Comparison of ENCODE assay signal across 27 mouse cellular contexts in genomic region chr10:86907043-86907442, GRCm38 (mm10).
DNase-seq lines count a peak whose midpoint lies in the region; ATAC-seq and TF ChIP-seq lines count a peak whose summit lies in the region.
"Had no signal": no experiment of that assay in that cellular context is flagged by ENCODE, and none has a peak within 500 bp of the region (broad histone marks: within the 10 kb centered on the region; RNA-seq: fewer than 3 reads in every experiment).

No protein-coding gene starts in this region.

- 52% methylated on average over 6 of the region's 6 CpGs for WGBS in forebrain, embryonic 15.5 days
- WGBS in forebrain, embryonic 11.5 days, result 84% methylated on average over 6 of the region's 6 CpGs
- 85% methylated on average over 6 of the region's 6 CpGs for WGBS in hindbrain, embryonic 10.5 days

- no peak overlapping the region for H3K4me3 ChIP-seq in forebrain, embryonic 15.5 days
- no peak overlapping the region for H3K4me3 ChIP-seq in forebrain, embryonic 11.5 days (ENCODE audit: low read depth, low read length)
- no peak overlapping the region for H3K4me3 ChIP-seq in layer of hippocampus, adult 2 months
- H3K4me3 ChIP-seq in hindbrain, embryonic 10.5 days, result no peak overlapping the region
- H3K4me3 ChIP-seq: embryonic facial prominence, embryonic 12.5 days; intestine, embryonic 15.5 days; limb, embryonic 10.5 days; liver, embryonic 15.5 days; lung, embryonic 15.5 days; megakaryocyte, embryonic 14.5 days; midbrain, embryonic 13.5 days; stomach, embryonic 15.5 days had no signal

- no peaks in the 10 kb centered on the region for H3K27me3 ChIP-seq in forebrain, embryonic 15.5 days
- no peaks in the 10 kb centered on the region for H3K27me3 ChIP-seq in forebrain, embryonic 11.5 days (ENCODE audit: control insufficient read depth, insufficient read depth, low read length)
- H3K27me3 ChIP-seq in hindbrain, embryonic 10.5 days (ENCODE audit: insufficient read depth, poor library complexity, severe bottlenecking), result no peaks in the 10 kb centered on the region
- H3K27me3 ChIP-seq: embryonic facial prominence, embryonic 12.5 days; intestine, embryonic 15.5 days; liver, embryonic 15.5 days; lung, embryonic 15.5 days; midbrain, embryonic 13.5 days; stomach, embryonic 15.5 days had no signal

- no peak overlapping the region for H3K4me2 ChIP-seq in forebrain, embryonic 15.5 days (replicated peaks)
- H3K4me2 ChIP-seq in forebrain, embryonic 11.5 days (ENCODE audit: low read depth, low read length, severe bottlenecking), result no peak overlapping the region
- H3K4me2 ChIP-seq: embryonic facial prominence, embryonic 12.5 days; intestine, embryonic 15.5 days; liver, embryonic 15.5 days; lung, embryonic 15.5 days; midbrain, embryonic 13.5 days; stomach, embryonic 15.5 days had no signal

- peak overlapping the region; percentile 64; the same call in 1 of the 2 replicates for H3K27ac ChIP-seq in forebrain, embryonic 15.5 days (replicated peaks)
- no peak overlapping the region for H3K27ac ChIP-seq in forebrain, embryonic 11.5 days (ENCODE audit: low read depth, low read length)
- H3K27ac ChIP-seq in layer of hippocampus, adult 2 months, result peak overlapping the region; percentile 19
- no peak overlapping the region for H3K27ac ChIP-seq in hindbrain, embryonic 10.5 days
- H3K27ac ChIP-seq: embryonic facial prominence, embryonic 12.5 days; intestine, embryonic 15.5 days; limb, embryonic 10.5 days; liver, embryonic 15.5 days; lung, embryonic 15.5 days; midbrain, embryonic 13.5 days; stomach, embryonic 15.5 days had no signal

- H3K36me3 ChIP-seq in forebrain, embryonic 15.5 days, result no peaks in the 10 kb centered on the region
- no peaks in the 10 kb centered on the region for H3K36me3 ChIP-seq in forebrain, embryonic 11.5 days (ENCODE audit: control insufficient read depth, insufficient read depth, low read length)
- H3K36me3 ChIP-seq in hindbrain, embryonic 10.5 days, result no peaks in the 10 kb centered on the region
- H3K36me3 ChIP-seq: embryonic facial prominence, embryonic 12.5 days; intestine, embryonic 15.5 days; limb, embryonic 10.5 days; liver, embryonic 15.5 days; lung, embryonic 15.5 days; midbrain, embryonic 13.5 days; stomach, embryonic 15.5 days had no signal

- peak; percentile 79 for ATAC-seq in forebrain, embryonic 15.5 days (replicated peaks)
- no peak for ATAC-seq in forebrain, embryonic 11.5 days (replicated peaks; ENCODE audit: low FRiP score)
- ATAC-seq: CD4-positive, CD25-positive, alpha-beta regulatory T cell, adult 4 months; hindbrain, embryonic 16.5 days; intestine, embryonic 15.5 days; midbrain, embryonic 13.5 days had no signal

- TF ChIP-seq CTCF in layer of hippocampus, adult 2 months (conservative IDR thresholded peaks at IDR 0.05), result 0 out of 2 replicates have a peak, but pooled peaks have one; percentile 15

- no peak for DNase-seq in forebrain, embryonic 11.5 days (ENCODE audit: low spot score)
- peak; percentile 13 for DNase-seq in right cerebral cortex, adult 18-20 months
- no peak for DNase-seq in right cerebral cortex, postnatal 25 days
- DNase-seq in layer of hippocampus, adult 2 months (ENCODE audit: low spot score in 2 of 2), result peak; percentile 62 to 75
- DNase-seq in layer of hippocampus, postnatal 36 days, result peak; percentile 50 to 57
- DNase-seq in gastrocnemius, postnatal 25 days, result no peak
- no peak for DNase-seq in hindbrain, embryonic 10.5 days (ENCODE audit: low spot score)
- DNase-seq: adrenal gland, postnatal 14 days; cerebellum, adult 11 months; cerebellum, adult 9-11 months; gastrocnemius, postnatal 14 days; heart, postnatal 36 days; kidney, postnatal 25 days; liver; lung, postnatal 36 days; thymus, adult 2 months had no signal

- H3K9me3 ChIP-seq in forebrain, embryonic 15.5 days, result no peaks in the 10 kb centered on the region
- H3K9me3 ChIP-seq in forebrain, embryonic 11.5 days (ENCODE audit: control insufficient read depth, low read length), result no peaks in the 10 kb centered on the region
- H3K9me3 ChIP-seq in hindbrain, embryonic 10.5 days, result 0 out of 2 replicates have a peak, but pooled peaks cover 4% of the 10 kb centered on the region
- H3K9me3 ChIP-seq: embryonic facial prominence, embryonic 12.5 days; intestine, embryonic 15.5 days; liver, embryonic 15.5 days; lung, embryonic 15.5 days; midbrain, embryonic 13.5 days; stomach, embryonic 15.5 days had no signal

- peaks cover 4% of the 10 kb centered on the region; the same call in 1 of the 2 replicates for H3K4me1 ChIP-seq in forebrain, embryonic 15.5 days
- no peaks in the 10 kb centered on the region for H3K4me1 ChIP-seq in forebrain, embryonic 11.5 days (replicated peaks; ENCODE audit: control insufficient read depth, insufficient read depth, low read length)
- no peaks in the 10 kb centered on the region for H3K4me1 ChIP-seq in hindbrain, embryonic 10.5 days (replicated peaks)
- H3K4me1 ChIP-seq: embryonic facial prominence, embryonic 12.5 days; intestine, embryonic 15.5 days; liver, embryonic 15.5 days; lung, embryonic 15.5 days; megakaryocyte, embryonic 14.5 days; midbrain, embryonic 13.5 days; stomach, embryonic 15.5 days had no signal

- no peak overlapping the region for H3K9ac ChIP-seq in forebrain, embryonic 15.5 days (replicated peaks)
- no peak overlapping the region for H3K9ac ChIP-seq in forebrain, embryonic 11.5 days (ENCODE audit: low read length)
- H3K9ac ChIP-seq: embryonic facial prominence, embryonic 12.5 days; intestine, embryonic 15.5 days; liver, embryonic 15.5 days; lung, embryonic 15.5 days; midbrain, embryonic 13.5 days; stomach, embryonic 15.5 days had no signal

Comparison
In these comparisons a context has a peak if more than half of its experiments do, and no peak if none do; other contexts are left out.
1. H3K27ac ChIP-seq: peak in forebrain, embryonic 15.5 days (single experiment) and layer of hippocampus, adult 2 months (single experiment); none in forebrain, embryonic 11.5 days (single experiment) and hindbrain, embryonic 10.5 days (single experiment).
2. DNase-seq: peak in right cerebral cortex, adult 18-20 months (single experiment), layer of hippocampus, adult 2 months (2 of 2) and layer of hippocampus, postnatal 36 days (2 of 2); none in forebrain, embryonic 11.5 days (single experiment), right cerebral cortex, postnatal 25 days (single experiment), gastrocnemius, postnatal 25 days (single experiment) and hindbrain, embryonic 10.5 days (single experiment).